Mouse (Mus musculus) limb, embryonic 13.5 days (tissue): ENCODE data around the gene Zfp62. TPM values are rescaled to one million over a fixed set of nuclear protein-coding genes. Genes with fewer than 3 reads are reported as not detected.
A peak's percentile ranks its signal among the peaks of the same experiment; 100 is the strongest.

Experiments used
- ATAC-seq: fragments of 200-750 bp; cut with Nextera tagmentation; 2 replicates; pipeline ENCODE4 v1.8.0; 2017; ENCODE audit warnings: low read depth, moderate number of reproducible peaks, moderate TSS enrichment; ENCODE audit not compliant: low FRiP score
- H3K27ac ChIP-seq: fragments of 300-500 bp; sonication (generic); 2 replicates; pipeline ENCODE4 v1.5.1; 2015; ENCODE audit warnings: inconsistent platforms, mild to moderate bottlenecking, moderate library complexity
- H3K27me3 ChIP-seq: fragments of 300-500 bp; sonication (generic); 2 replicates; pipeline ENCODE4 v1.6.1; 2015; ENCODE audit warnings: mild to moderate bottlenecking, inconsistent platforms
- H3K36me3 ChIP-seq: fragments of 300-500 bp; sonication (generic); 2 replicates; pipeline ENCODE4 v1.6.1; 2015; ENCODE audit warnings: inconsistent platforms, mild to moderate bottlenecking, moderate library complexity
- H3K4me1 ChIP-seq: fragments of 300-500 bp; sonication (generic); 2 replicates; pipeline ENCODE4 v1.6.1; 2015; ENCODE audit warnings: inconsistent platforms
- H3K4me2 ChIP-seq: fragments of 300-500 bp; sonication (generic); replicated peaks from 2 replicates; pipeline ENCODE4 v1.6.1; 2015; ENCODE audit warnings: inconsistent platforms, mild to moderate bottlenecking, moderate library complexity
- H3K4me3 ChIP-seq: fragments of 300-500 bp; sonication (generic); 2 replicates; pipeline ENCODE4 v1.5.1; 2015; ENCODE audit warnings: moderate library complexity, mild to moderate bottlenecking, inconsistent platforms
- H3K9ac ChIP-seq: fragments of 300-500 bp; sonication (generic); 2 replicates; pipeline ENCODE4 v1.6.1; 2015; ENCODE audit warnings: mild to moderate bottlenecking, inconsistent platforms
- H3K9me3 ChIP-seq: fragments of 300-500 bp; sonication (generic); 2 replicates; pipeline ENCODE4 v1.6.1; 2016; ENCODE audit warnings: inconsistent platforms
- WGBS: fragments of 180-500 bp; shearing (Covaris S2); methylation state at CpG from one replicate; pipeline ENCODE4 v1.1.7; 2015; 5-methylcytosine and 5-hydroxymethylcytosine counted together
- polyA plus RNA-seq: library from polyadenylated mRNA; unstranded; fragments of >200 nt; fragmentation: Nextera tagmentation; extraction: Ambion mirVana; gene quantifications from 2 replicates; pipeline ENCODE4 v1.2.1, GENCODE M21; 2015

Zfp62 gene
- polyA plus RNA-seq, 1 experiment from 2014 or later, result 48.8 TPM

DNA sequence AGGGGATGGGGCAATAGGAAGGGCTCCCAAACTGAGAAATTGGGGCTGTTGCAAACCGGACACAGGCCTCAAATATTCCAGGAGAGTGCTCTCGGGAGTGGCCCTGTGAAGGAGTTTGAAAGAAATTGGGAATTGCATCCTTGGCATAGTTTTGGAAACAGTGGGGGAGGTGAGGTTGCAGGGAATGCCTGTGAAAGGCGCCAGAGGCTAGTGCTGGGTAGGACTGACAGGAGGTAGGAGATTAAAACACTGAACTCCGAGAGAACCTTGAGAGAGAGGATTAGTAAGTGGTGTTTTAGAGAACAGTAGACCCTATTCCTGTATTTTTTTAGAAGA is 41.5 kb downstream of the Zfp62 start:
- H3K27ac ChIP-seq, result peak overlapping the region; percentile 91
- H3K4me3 ChIP-seq, result peak overlapping the region; percentile 54
- ATAC-seq, result 0 out of 2 replicates have a peak, but pooled peaks have one; percentile 1
- no peaks in the 10 kb centered on the region for H3K27me3 ChIP-seq
- H3K4me2 ChIP-seq, result peak overlapping the region; percentile 70
- no peaks in the 10 kb centered on the region for H3K9me3 ChIP-seq
- H3K9ac ChIP-seq, result 0 out of 2 replicates have a peak overlapping the region, but pooled peaks have one; percentile 64
- 0% methylated on average over 4 of the region's 4 CpGs for WGBS
- H3K4me1 ChIP-seq, result peaks cover 38% of the 10 kb centered on the region
- no peaks in the 10 kb centered on the region for H3K36me3 ChIP-seq

DNA sequence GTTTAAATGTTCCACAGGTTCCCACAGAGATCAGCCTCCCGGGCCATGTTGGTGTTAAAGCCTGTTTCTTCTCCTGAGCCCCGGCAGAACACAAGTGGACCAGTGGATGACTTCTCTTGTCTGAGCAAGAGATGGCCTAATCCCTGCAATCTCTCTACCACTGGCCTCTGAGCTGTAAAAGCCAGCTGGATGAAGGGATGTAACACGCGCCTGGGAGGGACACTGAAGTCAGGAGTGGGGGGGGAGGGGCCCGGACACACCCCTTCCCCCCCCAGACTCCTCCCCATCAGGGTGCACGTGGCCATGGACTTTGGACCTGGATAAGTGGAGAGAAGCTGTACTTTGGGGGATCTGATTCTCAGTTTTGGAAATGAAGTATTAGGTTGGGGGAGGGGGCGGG is 42.1 kb downstream of the Zfp62 start:
- Histone ChIP-seq H3K27ac (no peak overlapping the region), H3K9me3 (no peaks in the 10 kb centered on the region), H3K4me2 (peak overlapping the region; percentile 70), H3K27me3 (no peaks in the 10 kb centered on the region), H3K36me3 (no peaks in the 10 kb centered on the region), H3K4me3 (peak overlapping the region; percentile 54), H3K9ac (no peak overlapping the region), H3K4me1 (peaks cover 44% of the 10 kb centered on the region)
- 15% methylated on average over 7 of the region's 7 CpGs for WGBS
- ATAC-seq, result no peak

DNA sequence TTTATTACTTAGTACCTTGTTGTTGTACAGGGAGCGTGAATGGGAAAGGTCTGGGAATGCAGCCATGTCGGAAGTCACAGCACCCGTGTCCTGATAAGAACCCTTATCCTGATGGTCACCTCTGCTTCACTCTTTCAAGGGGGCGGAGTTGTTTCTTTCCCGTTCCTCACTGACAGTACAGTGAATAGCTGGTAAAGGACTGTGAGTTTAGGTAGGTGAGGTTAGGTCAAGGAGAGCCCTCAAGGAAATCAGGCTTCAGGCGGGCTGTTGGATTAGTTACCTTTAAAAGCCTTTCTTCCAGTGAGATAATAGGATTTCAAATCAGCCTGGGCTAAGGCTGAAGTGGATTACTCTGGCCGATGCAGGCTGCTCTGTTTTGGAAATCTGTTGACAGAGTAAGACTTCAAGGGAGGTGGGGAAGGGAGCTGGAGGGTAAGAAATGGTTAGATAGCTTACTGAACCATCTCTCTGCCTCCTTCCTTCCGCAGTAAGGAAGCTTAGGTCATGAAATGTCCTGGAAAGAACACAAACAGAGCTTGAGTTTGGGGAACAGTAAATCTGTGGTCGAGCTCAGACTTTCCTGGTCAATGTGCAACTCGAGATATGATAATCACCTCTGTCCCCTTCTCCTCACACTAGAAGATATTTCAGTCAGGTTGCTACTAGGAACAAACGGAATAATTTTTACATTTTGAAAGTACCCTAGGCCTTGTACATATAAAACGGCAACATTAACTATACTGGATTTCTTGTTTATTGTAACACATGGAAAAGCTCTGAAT is 42.7 kb downstream of the Zfp62 start:
- peak overlapping the region; percentile 70 for H3K4me2 ChIP-seq
- no peaks in the 10 kb centered on the region for H3K36me3 ChIP-seq
- H3K4me1 ChIP-seq, result peaks cover 45% of the 10 kb centered on the region
- no peak overlapping the region for H3K27ac ChIP-seq
- WGBS, result 35% methylated on average over 12 of the region's 12 CpGs
- H3K9me3 ChIP-seq, result no peaks in the 10 kb centered on the region
- no peaks in the 10 kb centered on the region for H3K27me3 ChIP-seq
- peak overlapping the region; percentile 54 for H3K4me3 ChIP-seq
- ATAC-seq, result no peak
- no peak overlapping the region for H3K9ac ChIP-seq

GRCm38 (mm10) chr11:49246523-49246922 is 43.4 kb downstream of the Zfp62 start:
- ATAC-seq, result no peak
- Histone ChIP-seq H3K9ac (no peak overlapping the region), H3K4me2 (no peak overlapping the region), H3K9me3 (no peaks in the 10 kb centered on the region), H3K4me1 (peaks cover 52% of the 10 kb centered on the region), H3K27me3 (no peaks in the 10 kb centered on the region), H3K27ac (no peak overlapping the region), H3K36me3 (no peaks in the 10 kb centered on the region), H3K4me3 (no peak overlapping the region)
- WGBS, result 72% methylated on average over 4 of the region's 4 CpGs

- H3K36me3 ChIP-seq, result 0 out of 2 replicates have a peak, but pooled peaks cover 4% of the 10 kb centered on the region
- H3K9me3 ChIP-seq, result no peaks in the 10 kb centered on the region
- ATAC-seq, result no peak
- 24% methylated on average over 2 of the region's 2 CpGs for WGBS
- H3K27me3 ChIP-seq, result no peaks in the 10 kb centered on the region
- no peak overlapping the region for H3K4me2 ChIP-seq
- no peak overlapping the region for H3K4me3 ChIP-seq
- no peak overlapping the region for H3K9ac ChIP-seq
- H3K27ac ChIP-seq, result no peak overlapping the region
- peaks cover 59% of the 10 kb centered on the region for H3K4me1 ChIP-seq
These were observed 44.2 kb downstream of the Zfp62 start for GRCm38 (mm10) chr11:49247255-49247654.

DNA sequence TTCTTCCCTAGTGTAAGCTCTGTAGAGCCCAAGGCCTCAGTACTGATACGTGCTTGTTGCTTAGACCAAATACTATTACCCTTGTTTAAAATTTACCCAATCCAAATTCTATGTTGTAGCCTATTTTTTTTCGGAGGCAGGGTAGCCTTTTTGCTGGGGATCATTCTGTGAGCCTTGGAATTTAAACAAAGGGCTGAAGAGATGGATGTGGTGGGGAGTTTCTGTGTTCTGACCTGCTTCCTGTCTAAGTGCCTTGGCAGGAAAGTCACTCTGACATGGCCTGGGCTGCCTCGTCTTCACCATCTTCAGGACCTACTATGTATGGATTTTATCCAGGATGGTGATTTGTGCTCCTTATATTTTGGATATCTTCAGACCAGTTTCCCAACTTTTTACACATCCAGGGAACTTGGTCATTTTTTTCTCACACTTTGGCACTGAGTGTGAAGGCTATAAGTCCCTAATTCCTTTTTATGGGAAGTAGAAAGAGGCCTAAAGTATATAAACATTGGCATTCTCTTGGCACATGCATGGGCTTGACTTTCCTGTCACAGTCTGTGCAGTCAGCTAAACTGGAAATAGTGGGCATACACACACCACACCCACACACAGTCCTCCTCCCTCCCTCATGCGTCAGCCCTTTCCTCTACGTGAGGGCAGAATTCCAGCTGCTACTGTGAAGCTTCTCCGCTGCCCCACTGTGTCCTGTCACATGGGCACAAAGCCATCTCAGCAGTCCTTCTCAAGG is 45.3 kb downstream of the Zfp62 start:
- H3K27me3 ChIP-seq, result no peaks in the 10 kb centered on the region
- no peak overlapping the region for H3K27ac ChIP-seq
- no peak overlapping the region for H3K9ac ChIP-seq
- H3K4me2 ChIP-seq, result no peak overlapping the region
- H3K36me3 ChIP-seq, result peaks cover 13% of the 10 kb centered on the region
- H3K4me3 ChIP-seq, result no peak overlapping the region
- ATAC-seq, result no peak
- 80% methylated on average over 6 of the region's 6 CpGs for WGBS
- H3K4me1 ChIP-seq, result peaks cover 54% of the 10 kb centered on the region
- H3K9me3 ChIP-seq, result no peaks in the 10 kb centered on the region

- peak overlapping the region; percentile 95; the same call in 1 of the 2 replicates for H3K27ac ChIP-seq
- no peak overlapping the region for H3K4me3 ChIP-seq
- peaks cover 54% of the 10 kb centered on the region for H3K4me1 ChIP-seq
- peak overlapping the region; percentile 76 for H3K4me2 ChIP-seq
- peak overlapping the region; percentile 37; the same call in 1 of the 2 replicates for H3K9ac ChIP-seq
- peaks cover 21% of the 10 kb centered on the region for H3K36me3 ChIP-seq
- no peaks in the 10 kb centered on the region for H3K27me3 ChIP-seq
- no peak for ATAC-seq
- 78% methylated on average over 6 of the region's 6 CpGs for WGBS
- H3K9me3 ChIP-seq, result no peaks in the 10 kb centered on the region
These were observed 46.0 kb downstream of the Zfp62 start for GRCm38 (mm10) chr11:49248974-49249700.

GRCm38 (mm10) chr11:49249811-49250421 is 46.8 kb downstream of the Zfp62 start:
- Histone ChIP-seq H3K36me3 (peaks cover 28% of the 10 kb centered on the region), H3K27ac (peak overlapping the region; percentile 95), H3K4me2 (peak overlapping the region; percentile 76), H3K4me1 (peaks cover 53% of the 10 kb centered on the region), H3K9me3 (no peaks in the 10 kb centered on the region), H3K4me3 (peak overlapping the region; percentile 71), H3K9ac (peak overlapping the region; percentile 91), H3K27me3 (no peaks in the 10 kb centered on the region)
- no peak for ATAC-seq
- WGBS, result 19% methylated on average over 10 of the region's 10 CpGs

GRCm38 (mm10) chr11:49250422-49251379 is 47.6 kb downstream of the Zfp62 start:
- Histone ChIP-seq H3K9me3 (no peaks in the 10 kb centered on the region), H3K9ac (peak overlapping the region; percentile 91), H3K36me3 (peaks cover 34% of the 10 kb centered on the region), H3K27me3 (no peaks in the 10 kb centered on the region), H3K4me1 (peaks cover 45% of the 10 kb centered on the region), H3K27ac (peak overlapping the region; percentile 95), H3K4me3 (peak overlapping the region; percentile 71), H3K4me2 (peak overlapping the region; percentile 76)
- ATAC-seq, result peak; percentile 96
- WGBS, result 1% methylated on average over 40 of the region's 45 CpGs

DNA sequence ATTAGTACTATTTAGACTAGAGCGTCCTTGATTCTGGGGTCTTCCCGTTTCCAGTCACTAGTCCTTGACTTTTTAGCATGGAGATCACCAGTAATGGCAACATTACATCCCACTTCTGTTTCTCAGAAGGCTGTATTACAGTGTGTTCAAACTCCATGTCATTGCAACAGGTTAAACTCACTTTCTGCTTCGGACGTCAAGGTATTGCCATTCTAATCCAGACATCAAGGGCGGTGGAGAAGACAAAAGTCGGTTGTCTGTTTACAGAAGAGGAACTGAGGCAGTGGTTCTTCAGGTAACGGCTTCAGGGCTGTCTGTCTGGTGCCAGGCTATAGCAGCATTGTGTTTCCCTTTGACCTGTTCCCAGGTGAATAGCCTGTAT is 48.3 kb downstream of the Zfp62 start:
- H3K4me3 ChIP-seq, result peak overlapping the region; percentile 71
- no peak for ATAC-seq
- peak overlapping the region; percentile 91 for H3K9ac ChIP-seq
- peak overlapping the region; percentile 76 for H3K4me2 ChIP-seq
- no peaks in the 10 kb centered on the region for H3K9me3 ChIP-seq
- H3K27ac ChIP-seq, result 0 out of 2 replicates have a peak overlapping the region, but pooled peaks have one; percentile 95
- H3K27me3 ChIP-seq, result no peaks in the 10 kb centered on the region
- H3K36me3 ChIP-seq, result peaks cover 38% of the 10 kb centered on the region
- peaks cover 41% of the 10 kb centered on the region for H3K4me1 ChIP-seq
- WGBS, result 58% methylated on average over 7 of the region's 7 CpGs

- Histone ChIP-seq H3K9me3 (no peaks in the 10 kb centered on the region), H3K36me3 (peaks cover 45% of the 10 kb centered on the region), H3K4me3 (no peak overlapping the region; the same call in 1 of the 2 replicates), H3K4me2 (peak overlapping the region; percentile 76), H3K27me3 (no peaks in the 10 kb centered on the region), H3K27ac (no peak overlapping the region), H3K4me1 (peaks cover 36% of the 10 kb centered on the region), H3K9ac (no peak overlapping the region)
- WGBS, result 89% methylated on average over 5 of the region's 5 CpGs
- ATAC-seq, result no peak
These were observed 49.0 kb downstream of the Zfp62 start for GRCm38 (mm10) chr11:49252048-49252447.
